9 mouse cellular contexts compared by ENCODE assay signal in the genomic region with DNA sequence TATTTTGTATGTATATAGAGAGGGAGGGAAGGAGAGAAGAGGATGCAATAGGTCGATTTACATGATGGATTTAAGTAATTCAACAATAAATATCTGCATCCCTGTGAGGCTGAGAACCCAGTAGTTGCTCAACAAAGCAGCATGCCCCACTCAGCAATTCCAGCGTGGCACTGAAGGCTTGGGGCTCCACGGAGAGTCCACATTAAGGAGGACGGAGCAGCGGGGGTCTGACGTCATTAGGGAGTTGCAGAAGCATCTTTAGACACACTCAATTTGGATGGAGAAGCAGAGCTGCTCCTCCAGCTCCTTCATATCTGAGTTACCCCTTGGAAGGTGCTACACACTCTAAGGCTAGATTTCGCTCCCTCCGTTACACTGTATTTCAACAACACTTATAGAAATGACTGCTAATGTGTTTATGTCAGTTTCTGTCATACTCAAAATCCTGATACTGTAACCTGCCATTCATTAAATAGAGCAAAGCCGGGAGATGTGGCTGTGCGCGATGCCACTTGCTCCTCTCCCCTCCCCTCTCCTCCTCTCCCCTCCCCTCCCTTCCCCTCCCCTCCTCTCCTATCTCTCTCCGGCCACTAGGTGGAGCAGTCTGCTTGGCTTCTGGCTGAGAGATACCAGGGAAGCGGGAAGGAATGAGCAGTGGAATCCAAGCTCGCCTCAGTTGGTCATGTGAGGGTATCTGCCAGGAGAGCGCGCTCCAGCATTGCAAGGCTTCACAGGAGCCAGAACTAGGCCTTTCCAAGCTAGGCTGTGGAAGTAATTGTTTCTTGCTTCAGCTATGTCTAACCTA. TPM values are rescaled to one million over a fixed set of nuclear protein-coding genes. Genes with fewer than 3 reads are reported as not detected.
DNase-seq lines count a peak whose midpoint lies in the region; ATAC-seq and TF ChIP-seq lines count a peak whose summit lies in the region.
"Had no signal": no experiment of that assay in that cellular context is flagged by ENCODE, and none has a peak within 500 bp of the region (broad histone marks: within the 10 kb centered on the region; RNA-seq: fewer than 3 reads in every experiment).

No protein-coding gene starts in this region.

- 42% methylated on average over 16 of the region's 16 CpGs for WGBS in bone marrow, adult 2 months
- WGBS in heart, embryonic 16.5 days, result 41% methylated on average over 16 of the region's 16 CpGs
- WGBS in liver, embryonic 14.5 days (ENCODE audit: insufficient replicate concordance), result 35% methylated on average over 16 of the region's 16 CpGs
- WGBS in neural tube, embryonic 14.5 days, result 44% methylated on average over 16 of the region's 16 CpGs

- no peak for TF ChIP-seq POLR2A in bone marrow, adult 2 months (IDR thresholded peaks at IDR 0.05; ENCODE audit: borderline replicate concordance, control insufficient read depth, low read depth, low read length)

- DNase-seq in B cell, adult 2 months, result peak; percentile 41 to 42
- DNase-seq in kidney, postnatal 25 days, result peak; percentile 85 to 87
- DNase-seq in liver, embryonic 14.5 days (ENCODE audit: low read depth in 3 of 3, low spot score in 3 of 3), result peak; percentile 30 to 46 (median 45)
- DNase-seq in testis, postnatal 10 days (ENCODE audit: low spot score), result peak; percentile 83

- H3K27ac ChIP-seq in bone marrow, adult 2 months (ENCODE audit: control insufficient read depth, insufficient read depth, low read depth, low read length, poor library complexity), result no peak overlapping the region
- H3K27ac ChIP-seq in heart, embryonic 16.5 days (ENCODE audit: low read length), result no peak overlapping the region
- H3K27ac ChIP-seq in liver, embryonic 14.5 days, result no peak overlapping the region
- H3K27ac ChIP-seq in neural tube, embryonic 14.5 days (ENCODE audit: low read depth, low read length), result no peak overlapping the region
- H3K27ac ChIP-seq: embryonic facial prominence, embryonic 12.5 days had no signal

- peak; percentile 61 for ATAC-seq in erythroid progenitor cell, adult 5-6 weeks (replicated peaks; ENCODE audit: low FRiP score, poor library complexity, severe bottlenecking)
- ATAC-seq in heart, embryonic 16.5 days (replicated peaks; ENCODE audit: extremely low read depth, insufficient read depth, low FRiP score), result peak; percentile 58; the same call in 1 of the 2 replicates
- ATAC-seq in liver, embryonic 14.5 days (ENCODE audit: insufficient read depth), result peak; percentile 53; the same call in 1 of the 2 replicates
- peak; percentile 83 for ATAC-seq in neural tube, embryonic 14.5 days (ENCODE audit: low read depth)

- H3K9me3 ChIP-seq in heart, embryonic 16.5 days (replicated peaks; ENCODE audit: control insufficient read depth, low read length), result no peaks in the 10 kb centered on the region
- H3K9me3 ChIP-seq in liver, embryonic 14.5 days (ENCODE audit: control insufficient read depth, low read length), result no peaks in the 10 kb centered on the region
- H3K9me3 ChIP-seq in neural tube, embryonic 14.5 days (ENCODE audit: control insufficient read depth, low read length), result no peaks in the 10 kb centered on the region
- H3K9me3 ChIP-seq: embryonic facial prominence, embryonic 12.5 days had no signal

- no peaks in the 10 kb centered on the region for H3K4me1 ChIP-seq in bone marrow, adult 2 months (ENCODE audit: control insufficient read depth, insufficient read depth, low read length)
- H3K4me1 ChIP-seq in heart, embryonic 16.5 days (ENCODE audit: control insufficient read depth, insufficient read depth, low read length), result no peaks in the 10 kb centered on the region
- 0 out of 4 replicates have a peak, but pooled peaks cover 0 to 2% of the 10 kb centered on the region in 2 experiments for H3K4me1 ChIP-seq in liver, embryonic 14.5 days (replicated peaks; ENCODE audit: control insufficient read depth in 2 of 2, insufficient read depth in 2 of 2, low read length in 1 of 2)
- H3K4me1 ChIP-seq in neural tube, embryonic 14.5 days (ENCODE audit: control insufficient read depth, insufficient read depth, low read length), result no peaks in the 10 kb centered on the region
- H3K4me1 ChIP-seq: embryonic facial prominence, embryonic 12.5 days had no signal

- TF ChIP-seq CTCF in bone marrow, adult 2 months (IDR thresholded peaks at IDR 0.05; ENCODE audit: control insufficient read depth, insufficient read depth, low read length), result peak; percentile 67
- TF ChIP-seq CTCF in liver, embryonic 14.5 days (IDR thresholded peaks at IDR 0.05; ENCODE audit: low read depth), result peak; percentile 88

- H3K27me3 ChIP-seq in heart, embryonic 16.5 days (ENCODE audit: control insufficient read depth, insufficient read depth, low read length), result no peaks in the 10 kb centered on the region; the same call in 1 of the 2 replicates
- H3K27me3 ChIP-seq in liver, embryonic 14.5 days (ENCODE audit: control insufficient read depth, insufficient read depth, low read length), result no peaks in the 10 kb centered on the region
- H3K27me3 ChIP-seq in neural tube, embryonic 14.5 days (ENCODE audit: control insufficient read depth, insufficient read depth, low read length), result no peaks in the 10 kb centered on the region

- no peaks in the 10 kb centered on the region for H3K36me3 ChIP-seq in heart, embryonic 16.5 days (ENCODE audit: control insufficient read depth, insufficient read depth)
- no peaks in the 10 kb centered on the region for H3K36me3 ChIP-seq in liver, embryonic 14.5 days (replicated peaks; ENCODE audit: control insufficient read depth, insufficient read depth, low read depth)
- H3K36me3 ChIP-seq in neural tube, embryonic 14.5 days (ENCODE audit: control insufficient read depth, insufficient read depth, low read length), result no peaks in the 10 kb centered on the region
- H3K36me3 ChIP-seq: embryonic facial prominence, embryonic 12.5 days had no signal

- no peak for TF ChIP-seq EP300 in liver, embryonic 14.5 days (IDR thresholded peaks at IDR 0.05; ENCODE audit: low read depth)

- H3K9ac ChIP-seq in heart, embryonic 16.5 days (ENCODE audit: low read length), result no peak overlapping the region
- no peak overlapping the region for H3K9ac ChIP-seq in liver, embryonic 14.5 days (replicated peaks)
- no peak overlapping the region for H3K9ac ChIP-seq in neural tube, embryonic 14.5 days (replicated peaks; ENCODE audit: low read depth, low read length)
- H3K9ac ChIP-seq: embryonic facial prominence, embryonic 12.5 days had no signal

- no peak overlapping the region for H3K4me2 ChIP-seq in heart, embryonic 16.5 days (ENCODE audit: low read depth, low read length)
- no peak overlapping the region for H3K4me2 ChIP-seq in liver, embryonic 14.5 days (ENCODE audit: low read depth)
- no peak overlapping the region for H3K4me2 ChIP-seq in neural tube, embryonic 14.5 days (ENCODE audit: low read depth, low read length)
- H3K4me2 ChIP-seq: embryonic facial prominence, embryonic 12.5 days had no signal

- H3K4me3 ChIP-seq in bone marrow, adult 2 months (replicated peaks; ENCODE audit: control insufficient read depth, low read depth, low read length), result no peak overlapping the region
- no peak overlapping the region for H3K4me3 ChIP-seq in heart, embryonic 16.5 days (ENCODE audit: low read length)
- H3K4me3 ChIP-seq in liver, embryonic 14.5 days (ENCODE audit: insufficient read depth in 1 of 2, low read depth in 2 of 2, low read length in 2 of 2), result no peak overlapping the region
- H3K4me3 ChIP-seq in neural tube, embryonic 14.5 days (ENCODE audit: low read depth, low read length), result no peak overlapping the region
- H3K4me3 ChIP-seq: embryonic facial prominence, embryonic 12.5 days had no signal

RNA-seq across cellular contexts. Expression of a gene that starts 6.3 kb away (rescaled TPM):
- polyA plus RNA-seq in bone marrow, adult 2 months (2011; ENCODE audit: insufficient read depth, insufficient read length, low replicate concordance, missing spikeins), result not detected in 2 replicates
- total RNA-seq in erythroid progenitor cell, adult 5-6 weeks (2015; ENCODE audit: low replicate concordance), result not detected in 2 replicates
- not detected in 2 replicates for total RNA-seq in erythroid progenitor cell, adult 5-6 weeks (2017; ENCODE audit: low replicate concordance)
- not detected in 2 replicates for polyA plus RNA-seq in heart, embryonic 16.5 days (2015; fragmentation: Nextera tagmentation; extraction: Ambion mirVana)
- not detected in 2 replicates for polyA plus RNA-seq in liver, embryonic 14.5 days (2012; rRNA removed)
- not detected in 2 replicates for polyA plus RNA-seq in liver, embryonic 14.5 days (2014; fragmentation: Nextera tagmentation; extraction: Ambion mirVana)
- polyA plus RNA-seq in neural tube, embryonic 14.5 days (2014; fragmentation: Nextera tagmentation; extraction: Ambion mirVana), result not detected in 2 replicates
- polyA plus RNA-seq: embryonic facial prominence, embryonic 12.5 days had no signal

RNA-seq across cellular contexts. Expression of a gene that starts 8.6 kb away (rescaled TPM):
- not detected in 2 replicates for polyA plus RNA-seq in bone marrow, adult 2 months (2011; ENCODE audit: insufficient read depth, insufficient read length, low replicate concordance, missing spikeins)
- not detected in 2 replicates for total RNA-seq in erythroid progenitor cell, adult 5-6 weeks (2015; ENCODE audit: low replicate concordance)
- total RNA-seq in erythroid progenitor cell, adult 5-6 weeks (2017; ENCODE audit: low replicate concordance), result not detected in 2 replicates
- polyA plus RNA-seq in heart, embryonic 16.5 days (2015; fragmentation: Nextera tagmentation; extraction: Ambion mirVana), result not detected in 2 replicates
- polyA plus RNA-seq in liver, embryonic 14.5 days (2012; rRNA removed), result not detected in 2 replicates
- not detected in 2 replicates for polyA plus RNA-seq in liver, embryonic 14.5 days (2014; fragmentation: Nextera tagmentation; extraction: Ambion mirVana)
- polyA plus RNA-seq in neural tube, embryonic 14.5 days (2014; fragmentation: Nextera tagmentation; extraction: Ambion mirVana), result 0.27 TPM in 1 of 2 replicates, not detected in the other
- polyA plus RNA-seq: embryonic facial prominence, embryonic 12.5 days had no signal

RNA-seq across cellular contexts. Expression of a gene that starts 14.2 kb away (rescaled TPM):
- polyA plus RNA-seq in bone marrow, adult 2 months (2011; ENCODE audit: insufficient read depth, insufficient read length, low replicate concordance, missing spikeins), result not detected in 2 replicates
- total RNA-seq in erythroid progenitor cell, adult 5-6 weeks (2015; ENCODE audit: low replicate concordance), result not detected in 2 replicates
- total RNA-seq in erythroid progenitor cell, adult 5-6 weeks (2017; ENCODE audit: low replicate concordance), result not detected in 2 replicates
- not detected in 2 replicates for polyA plus RNA-seq in heart, embryonic 16.5 days (2015; fragmentation: Nextera tagmentation; extraction: Ambion mirVana)
- polyA plus RNA-seq in liver, embryonic 14.5 days (2012; rRNA removed), result not detected in 2 replicates
- polyA plus RNA-seq in liver, embryonic 14.5 days (2014; fragmentation: Nextera tagmentation; extraction: Ambion mirVana), result not detected in 2 replicates
- not detected in 2 replicates for polyA plus RNA-seq in neural tube, embryonic 14.5 days (2014; fragmentation: Nextera tagmentation; extraction: Ambion mirVana)
- polyA plus RNA-seq: embryonic facial prominence, embryonic 12.5 days had no signal

RNA-seq across cellular contexts. Expression of a gene that starts 18.8 kb away (rescaled TPM):
- polyA plus RNA-seq in bone marrow, adult 2 months (2011; ENCODE audit: insufficient read depth, insufficient read length, low replicate concordance, missing spikeins), result not detected in 2 replicates
- total RNA-seq in erythroid progenitor cell, adult 5-6 weeks (2015; ENCODE audit: low replicate concordance), result not detected in 2 replicates
- total RNA-seq in erythroid progenitor cell, adult 5-6 weeks (2017; ENCODE audit: low replicate concordance), result not detected in 2 replicates
- not detected in 2 replicates for polyA plus RNA-seq in heart, embryonic 16.5 days (2015; fragmentation: Nextera tagmentation; extraction: Ambion mirVana)
- polyA plus RNA-seq in liver, embryonic 14.5 days (2012; rRNA removed), result not detected in 2 replicates
- polyA plus RNA-seq in liver, embryonic 14.5 days (2014; fragmentation: Nextera tagmentation; extraction: Ambion mirVana), result not detected in 2 replicates
- not detected in 2 replicates for polyA plus RNA-seq in neural tube, embryonic 14.5 days (2014; fragmentation: Nextera tagmentation; extraction: Ambion mirVana)
- polyA plus RNA-seq: embryonic facial prominence, embryonic 12.5 days had no signal

RNA-seq across cellular contexts. Expression of a gene that starts 20.6 kb away (rescaled TPM):
- polyA plus RNA-seq in bone marrow, adult 2 months (2011; ENCODE audit: insufficient read depth, insufficient read length, low replicate concordance, missing spikeins), result not detected in 2 replicates
- not detected in 2 replicates for total RNA-seq in erythroid progenitor cell, adult 5-6 weeks (2015; ENCODE audit: low replicate concordance)
- not detected in 2 replicates for total RNA-seq in erythroid progenitor cell, adult 5-6 weeks (2017; ENCODE audit: low replicate concordance)
- polyA plus RNA-seq in heart, embryonic 16.5 days (2015; fragmentation: Nextera tagmentation; extraction: Ambion mirVana), result not detected in 2 replicates
- polyA plus RNA-seq in liver, embryonic 14.5 days (2012; rRNA removed), result not detected in 2 replicates
- not detected in 2 replicates for polyA plus RNA-seq in liver, embryonic 14.5 days (2014; fragmentation: Nextera tagmentation; extraction: Ambion mirVana)
- polyA plus RNA-seq in neural tube, embryonic 14.5 days (2014; fragmentation: Nextera tagmentation; extraction: Ambion mirVana), result not detected in 2 replicates
- polyA plus RNA-seq: embryonic facial prominence, embryonic 12.5 days had no signal
